Mouse (Mus musculus) liver, adult 2 months (tissue): ENCODE measurements around the gene Man1b1.

Experiments
- CTCF ChIP-seq: fragments of 200-500 bp; IDR thresholded peaks from 2 replicates; pipeline ENCODE4 v1.5.1; 2011; ENCODE audit warnings: low read depth, low read length, control low read depth
- POLR2A ChIP-seq: fragments of 200-500 bp; IDR thresholded peaks from 2 replicates; pipeline ENCODE4 v1.6.1; 2011; ENCODE audit warnings: low read length, control low read depth; ENCODE audit not compliant: insufficient read depth; ENCODE audit errors: extremely low read depth

DNA sequence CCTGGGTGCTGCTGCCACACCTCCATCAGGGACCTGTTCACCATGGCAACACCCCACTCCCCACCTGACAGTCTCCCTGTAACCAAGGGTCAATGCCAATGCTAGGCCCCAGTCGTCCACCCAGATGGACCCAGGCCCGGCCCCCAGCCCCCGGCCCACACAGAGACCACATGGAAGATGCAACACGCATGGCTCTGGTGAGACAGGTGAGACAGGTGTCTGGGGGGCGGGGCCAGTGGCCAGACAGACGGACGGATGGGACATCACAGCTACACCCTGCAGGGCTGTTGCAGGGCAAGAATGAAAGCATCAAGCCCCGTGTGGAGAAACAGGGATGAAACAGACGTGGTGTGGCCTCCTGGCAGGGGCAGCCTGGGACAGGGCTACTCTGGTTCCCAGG is 38.4 kb upstream of the Man1b1 start:
- TF ChIP-seq CTCF (no peak), POLR2A (no peak)
